Mouse (Mus musculus): ENCODE measurements around the gene Olfr1396.
"Not testable (repeated sequence)": the region's sequence is repeated elsewhere in the genome, so short reads cannot be mapped to it uniquely, and the experiment has no call there.

Gene Olfr1396

DNA sequence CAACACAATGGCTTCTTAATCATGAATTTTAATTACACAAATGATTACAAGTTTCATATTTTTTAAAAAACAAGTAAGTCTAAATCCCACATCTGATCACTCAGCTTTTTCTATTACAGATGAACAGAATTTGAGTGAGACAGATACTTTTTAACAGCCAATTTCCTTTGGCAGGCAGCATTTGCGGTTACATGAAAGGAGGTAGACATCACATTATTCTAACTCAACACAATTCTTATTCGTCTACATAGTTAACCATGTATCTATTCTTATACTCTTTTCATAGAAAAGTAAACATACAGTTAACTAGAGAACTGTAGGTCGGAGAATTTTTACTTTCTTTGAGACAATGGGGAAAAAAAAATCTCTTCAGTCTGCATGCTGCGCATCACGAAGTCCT lies 24.1 kb downstream of the Olfr1396 start:
- DNase-seq (ENCODE audit: low read depth, low spot score), result no peak

DNA sequence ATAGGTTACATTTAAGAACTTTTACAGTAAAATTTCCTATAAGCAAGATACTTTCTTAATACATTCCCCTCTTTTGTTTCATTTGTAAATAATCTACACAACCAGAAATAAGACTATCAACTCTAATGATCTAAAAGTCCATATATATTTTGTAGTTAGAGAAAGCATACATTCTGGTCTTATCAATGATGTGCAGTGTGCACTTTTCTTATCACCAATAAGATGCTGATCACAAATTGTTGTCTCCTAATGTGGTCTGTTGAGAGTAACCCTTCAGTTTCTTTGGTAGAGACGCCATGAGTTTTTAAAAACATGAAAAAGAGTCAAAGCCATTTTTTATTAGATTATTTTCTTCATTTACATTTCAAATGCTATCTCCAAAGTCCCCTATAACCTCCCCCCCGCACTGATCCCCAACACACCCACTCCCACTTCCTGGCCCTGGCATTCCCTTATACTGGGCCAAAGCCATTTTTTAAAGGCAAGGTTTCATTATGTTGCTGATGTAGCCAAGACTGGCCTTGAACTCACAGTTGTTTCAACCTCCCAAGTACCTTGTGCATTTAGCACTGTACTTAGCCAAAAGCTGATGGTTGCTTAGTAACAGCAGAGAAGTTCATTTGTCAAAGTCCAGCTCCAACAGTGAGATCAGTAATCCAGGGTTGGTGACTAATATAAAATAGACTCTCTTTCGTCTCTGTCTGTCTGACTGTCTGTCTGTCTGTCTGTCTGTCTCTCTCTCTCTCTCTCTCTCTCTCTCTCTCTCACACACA lies 24.8 kb downstream of the Olfr1396 start:
- no peak for DNase-seq (ENCODE audit: low read depth, low spot score)

DNA sequence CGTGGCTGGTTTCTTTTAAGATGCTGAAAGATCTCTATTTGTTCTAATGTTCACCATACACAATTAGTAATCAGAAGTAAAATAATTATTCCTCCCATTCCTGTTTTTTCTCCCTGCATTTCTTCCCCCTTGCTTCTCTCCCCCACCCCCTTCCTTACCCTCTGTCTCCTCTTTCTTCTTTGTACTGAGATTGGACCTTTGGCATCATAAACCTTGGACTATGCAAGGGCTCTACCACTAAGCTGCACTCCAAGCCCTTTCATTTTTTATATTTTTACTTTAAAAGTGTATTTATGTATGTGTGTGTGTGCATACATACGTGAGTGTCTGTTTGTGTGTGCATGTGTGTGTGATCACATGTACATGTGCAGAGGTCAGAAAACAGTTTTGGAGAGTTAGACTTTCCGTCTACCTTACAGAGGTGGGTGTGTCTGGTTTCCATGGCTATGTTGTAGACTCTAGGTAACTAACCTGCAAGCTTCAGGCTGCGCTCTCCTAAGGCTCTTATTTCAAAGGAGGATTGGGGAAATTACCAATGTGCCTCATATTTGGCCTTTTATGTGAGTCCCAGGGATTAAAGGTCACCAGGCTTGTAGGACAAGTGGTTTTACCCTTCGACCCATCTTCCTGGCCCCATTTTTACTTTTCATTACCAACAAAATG lies 25.6 kb downstream of the Olfr1396 start:
- no peak for DNase-seq (ENCODE audit: low read depth, low spot score)

DNA sequence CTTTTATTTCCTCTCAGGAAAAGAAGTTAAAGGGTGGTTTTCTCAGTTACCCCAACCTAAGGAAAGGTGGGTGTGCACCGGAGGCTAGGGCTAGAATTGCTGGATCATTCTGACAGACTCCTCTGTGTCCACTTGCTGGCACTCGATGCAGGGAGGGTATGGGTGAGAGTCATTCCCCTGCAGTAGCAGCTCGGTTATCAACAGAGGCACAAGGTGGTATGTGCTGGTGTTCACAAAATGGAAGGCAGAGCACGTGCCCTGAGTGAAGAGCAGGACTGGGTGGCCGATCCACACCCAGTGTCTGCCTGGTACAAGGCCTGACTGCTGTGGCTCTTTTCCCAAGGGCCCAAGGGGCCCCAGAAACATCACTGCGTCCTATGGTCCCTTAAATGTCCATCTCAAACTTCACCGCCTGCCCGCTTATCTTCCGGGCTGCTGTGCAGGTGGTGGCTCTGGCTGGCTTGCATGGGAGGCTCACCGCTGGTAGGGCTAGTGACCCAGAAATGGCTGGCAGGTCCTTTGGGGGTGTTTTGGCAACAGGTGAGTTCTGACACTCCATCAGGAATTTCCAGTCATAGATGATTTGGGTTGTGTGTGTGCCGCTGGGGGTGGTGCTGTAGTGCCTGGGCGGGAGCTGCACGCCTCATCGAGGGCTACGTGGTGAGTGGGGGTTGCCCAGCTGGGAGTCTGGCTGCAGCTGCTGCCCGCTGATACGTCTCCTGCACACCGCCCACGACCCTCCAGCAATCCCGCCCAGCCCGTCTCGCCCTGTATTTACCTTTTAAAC lies 26.7 kb downstream of the Olfr1396 start:
- no peak for DNase-seq (ENCODE audit: low read depth, low spot score)

DNA sequence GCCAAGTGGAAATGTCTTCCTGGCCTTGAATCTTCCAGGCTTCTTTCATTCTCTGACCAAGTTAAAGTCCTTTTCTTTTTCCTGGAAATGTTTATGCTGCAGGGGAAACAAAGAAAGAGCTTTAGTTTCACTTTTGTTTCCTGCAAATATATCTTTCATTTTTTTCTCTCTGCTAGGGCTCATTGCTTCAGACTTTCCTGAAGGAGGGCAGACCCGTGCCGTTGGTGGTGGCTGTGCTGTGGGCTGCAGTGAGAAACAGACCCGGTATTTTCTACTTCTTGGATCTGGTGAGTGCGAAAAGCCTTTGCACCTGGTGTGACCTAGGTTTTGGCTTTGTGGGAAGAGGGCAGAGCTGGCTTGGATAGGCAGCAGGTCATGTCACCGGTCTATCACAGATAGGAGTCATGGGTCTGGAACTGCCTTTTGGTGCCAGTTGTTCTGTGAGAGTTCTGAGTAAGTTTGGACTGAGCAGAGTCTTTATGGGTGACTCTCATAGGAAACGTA lies 27.8 kb downstream of the Olfr1396 start:
- DNase-seq (ENCODE audit: low read depth, low spot score), result no peak

DNA sequence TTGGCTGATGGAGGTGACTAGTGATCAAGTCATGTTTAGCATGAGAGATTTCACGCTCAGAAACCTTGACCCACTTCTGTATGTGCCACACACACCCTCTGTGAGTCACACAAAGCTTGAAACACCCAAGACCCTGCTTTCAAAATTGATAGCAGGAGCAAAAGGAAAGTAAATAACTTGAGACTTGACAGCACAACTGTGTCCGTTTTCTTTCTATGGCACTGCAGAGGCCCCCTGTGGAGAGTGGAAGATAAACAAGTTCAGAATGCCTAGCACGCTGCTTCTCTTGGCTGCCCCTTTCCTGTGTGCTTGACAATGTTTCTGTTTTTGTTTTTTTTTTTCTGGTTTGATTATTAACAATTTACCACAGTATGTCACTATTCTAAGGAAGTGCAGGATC lies 29.8 kb downstream of the Olfr1396 start:
- DNase-seq (ENCODE audit: low read depth, low spot score), result no peak

DNA sequence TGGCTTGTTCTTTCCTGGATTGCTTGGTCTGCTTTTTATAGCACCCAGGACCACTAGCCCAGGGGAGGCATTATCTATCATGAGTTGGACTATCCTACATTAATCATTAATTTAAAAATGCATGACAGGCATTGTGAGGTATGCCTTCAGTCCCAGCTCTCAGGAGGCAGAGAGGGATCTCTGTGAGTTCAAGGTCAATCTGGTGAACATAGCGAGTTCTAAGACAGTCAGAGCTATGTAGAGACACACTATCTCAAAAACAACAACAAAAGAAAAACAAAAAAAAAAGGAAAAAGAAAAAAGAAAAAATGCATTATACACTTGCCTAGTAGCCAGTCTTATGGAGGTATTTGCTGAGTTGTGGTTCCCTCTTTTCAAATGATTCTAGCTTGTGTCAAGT lies 30.3 kb downstream of the Olfr1396 start:
- DNase-seq (ENCODE audit: low read depth, low spot score), result no peak

DNA sequence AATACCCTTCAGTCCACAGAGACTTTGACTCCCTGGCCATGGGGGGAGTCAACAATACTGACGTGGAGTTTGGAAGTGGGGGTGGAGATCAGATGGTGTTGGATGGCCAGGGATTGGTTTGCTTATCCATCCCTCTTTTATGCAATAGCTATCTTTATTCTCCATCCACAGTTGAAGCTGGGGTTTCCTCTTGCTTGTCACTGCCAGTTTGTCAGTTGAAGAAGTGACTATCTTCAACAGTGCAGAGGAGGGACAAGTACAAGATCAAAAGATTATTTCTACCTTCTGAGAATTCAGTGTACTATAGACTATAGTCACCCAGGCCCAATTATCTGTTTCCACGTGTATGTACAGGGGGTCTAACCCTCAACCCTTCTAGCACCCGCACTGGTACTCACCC lies 30.9 kb downstream of the Olfr1396 start:
- no peak for DNase-seq (ENCODE audit: low read depth, low spot score)

DNA sequence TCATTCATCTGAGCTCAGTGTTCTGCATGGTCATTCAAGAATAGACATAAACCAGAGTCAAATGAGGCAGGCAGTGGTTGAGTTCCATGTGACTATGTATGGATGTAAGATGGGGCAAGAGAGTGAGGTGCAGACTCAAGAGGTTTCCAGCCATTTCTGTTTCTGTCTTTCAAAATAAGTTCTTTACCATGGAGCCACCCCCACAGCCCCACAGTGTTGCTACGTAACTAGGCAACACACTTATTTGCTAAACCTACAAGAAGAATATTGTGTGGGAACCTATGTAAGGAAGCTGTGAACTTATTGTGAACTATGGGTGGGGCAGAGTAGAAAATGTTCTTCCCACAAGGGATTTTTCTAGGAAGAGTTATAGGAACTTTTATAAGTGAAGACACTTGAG lies 31.5 kb downstream of the Olfr1396 start:
- DNase-seq (ENCODE audit: low read depth, low spot score), result no peak

DNA sequence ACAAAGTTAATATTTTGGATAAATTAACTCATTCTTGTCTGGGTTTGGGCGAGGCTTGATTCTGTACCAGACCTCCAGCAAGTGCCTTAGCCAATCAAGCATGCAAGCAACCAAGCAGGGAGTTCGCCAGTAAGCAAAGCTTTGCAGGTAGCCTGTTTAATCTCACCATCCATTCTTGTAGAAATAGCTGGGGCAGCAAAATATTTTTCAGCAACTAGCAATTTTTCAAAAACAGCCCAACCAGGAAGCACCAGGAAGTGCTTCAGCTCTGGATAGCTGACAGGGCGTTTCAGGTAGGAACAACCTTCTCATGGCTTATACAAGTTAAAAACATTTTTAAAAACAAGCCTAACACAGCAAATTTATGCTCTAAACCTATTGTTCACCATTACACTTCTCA lies 32.8 kb downstream of the Olfr1396 start:
- no peak for DNase-seq (ENCODE audit: low read depth, low spot score)

DNA sequence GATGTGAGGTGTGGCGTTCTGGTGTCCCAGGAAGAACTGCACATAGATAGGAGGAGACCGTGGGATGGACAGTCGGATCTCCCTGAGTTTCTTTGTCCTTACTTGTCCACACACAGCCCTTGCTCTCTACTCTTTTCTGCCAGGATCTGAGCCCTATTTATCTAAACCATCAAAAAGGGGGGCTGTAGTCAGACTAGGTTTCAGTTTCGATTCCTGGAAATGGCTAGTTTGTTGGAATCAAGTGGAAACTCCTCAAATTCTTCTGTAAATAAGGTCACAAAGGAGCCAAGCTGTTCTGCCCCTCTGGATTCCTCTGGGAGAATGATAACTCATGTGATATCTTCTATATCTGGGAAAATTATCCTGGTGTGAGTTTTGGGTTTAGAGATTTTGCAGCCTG lies 33.3 kb downstream of the Olfr1396 start:
- DNase-seq (ENCODE audit: low read depth, low spot score), result no peak

DNA sequence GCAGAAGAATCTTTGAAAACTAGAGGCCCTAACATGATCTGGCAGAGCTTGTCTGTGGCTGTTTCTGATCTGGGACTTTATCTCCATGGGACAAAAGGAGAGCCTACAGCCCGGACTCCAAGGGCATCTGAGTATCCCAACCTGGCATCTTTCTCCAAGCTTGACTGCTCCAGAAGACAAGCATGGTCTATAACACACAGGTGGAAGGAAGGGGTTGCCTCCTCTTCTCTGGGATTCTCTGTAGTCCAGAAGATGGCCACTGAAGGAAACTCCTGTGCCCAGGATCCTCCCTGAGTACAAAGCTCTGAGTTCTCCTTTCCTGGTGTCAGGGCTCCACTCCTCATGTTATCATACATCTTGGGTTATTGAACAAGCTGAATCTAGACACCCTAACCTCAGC lies 34.0 kb downstream of the Olfr1396 start:
- DNase-seq (ENCODE audit: low read depth, low spot score), result no peak

DNA sequence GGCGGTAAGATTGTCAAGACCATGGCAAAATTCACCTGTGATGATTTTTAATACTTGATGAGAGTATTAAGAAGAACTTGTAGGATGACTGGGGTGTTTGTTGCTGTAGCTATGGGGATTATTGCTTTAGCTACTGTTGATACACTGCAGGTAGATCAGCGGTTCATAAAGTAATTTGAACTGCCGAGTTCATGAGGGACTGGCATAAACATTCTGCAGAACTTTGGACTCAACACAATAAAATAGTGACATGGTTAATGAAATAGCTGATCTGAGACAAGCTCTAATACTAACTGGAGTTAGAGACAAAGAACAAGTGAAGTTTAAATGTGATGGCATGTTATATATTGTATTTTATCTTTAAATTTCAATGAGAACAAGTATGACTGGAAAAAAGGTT lies 36.0 kb downstream of the Olfr1396 start:
- no peak for DNase-seq (ENCODE audit: low read depth, low spot score)

DNA sequence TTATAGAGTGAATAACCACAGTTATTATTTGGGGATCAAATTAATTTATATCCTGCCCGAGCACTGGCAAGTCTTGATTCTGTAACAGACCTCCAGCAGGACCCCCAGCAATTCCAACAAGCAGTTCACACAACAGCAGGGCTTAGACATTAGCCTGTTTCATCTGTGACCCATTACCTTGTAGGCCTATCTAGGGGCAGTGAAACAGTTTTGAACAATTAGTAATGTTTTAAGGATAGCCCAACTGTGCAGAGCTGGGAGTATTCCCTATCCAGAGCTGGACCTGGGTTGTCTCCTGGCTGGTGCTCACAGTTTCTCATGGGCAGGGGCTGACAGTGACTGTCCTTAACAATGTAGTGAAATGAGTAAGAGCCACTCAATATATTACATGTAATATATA lies 37.7 kb downstream of the Olfr1396 start:
- no peak for DNase-seq (ENCODE audit: low read depth, low spot score)

DNA sequence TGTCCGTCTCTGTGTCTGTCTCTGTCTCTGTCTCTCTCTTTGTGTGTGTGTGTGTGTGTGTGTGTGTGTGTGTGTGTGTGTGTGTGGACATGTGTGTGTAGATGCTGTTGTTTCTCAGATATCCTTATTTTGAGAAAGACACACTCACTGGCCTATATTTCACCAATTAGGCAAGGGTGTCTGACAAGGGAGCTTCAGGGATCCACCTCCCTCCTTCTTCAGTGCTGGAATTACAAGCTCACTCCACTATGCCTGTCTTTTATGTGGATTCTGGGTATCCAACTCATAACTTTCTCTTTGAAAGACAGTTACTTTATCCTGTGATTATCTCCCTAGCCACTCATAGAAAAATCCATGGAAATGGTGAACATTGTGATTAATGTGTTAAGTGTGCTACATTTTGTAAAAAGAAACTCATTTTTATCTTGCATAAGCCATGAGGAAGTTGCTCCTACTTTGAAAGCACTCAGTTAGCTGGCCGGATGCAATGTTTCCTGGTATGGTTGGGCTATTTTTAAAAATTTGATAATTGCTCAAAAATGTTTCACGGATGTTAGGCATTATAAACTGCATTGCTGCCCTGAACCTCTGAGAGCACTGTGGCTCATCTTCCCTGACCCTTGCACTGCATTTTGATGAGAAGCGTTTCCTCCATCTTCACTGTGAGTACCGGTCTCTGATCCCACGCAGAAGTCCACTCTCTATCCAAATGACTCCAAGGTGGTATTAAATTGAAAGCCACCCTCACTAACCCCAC lies 38.5 kb downstream of the Olfr1396 start, which contains the start of gene Ifi47:
Gene Ifi47, plus strand, starts transcription at position 587 of the 757 bp plus-strand sequence.
- DNase-seq (ENCODE audit: low read depth, low spot score), result not testable (repeated sequence)

DNA sequence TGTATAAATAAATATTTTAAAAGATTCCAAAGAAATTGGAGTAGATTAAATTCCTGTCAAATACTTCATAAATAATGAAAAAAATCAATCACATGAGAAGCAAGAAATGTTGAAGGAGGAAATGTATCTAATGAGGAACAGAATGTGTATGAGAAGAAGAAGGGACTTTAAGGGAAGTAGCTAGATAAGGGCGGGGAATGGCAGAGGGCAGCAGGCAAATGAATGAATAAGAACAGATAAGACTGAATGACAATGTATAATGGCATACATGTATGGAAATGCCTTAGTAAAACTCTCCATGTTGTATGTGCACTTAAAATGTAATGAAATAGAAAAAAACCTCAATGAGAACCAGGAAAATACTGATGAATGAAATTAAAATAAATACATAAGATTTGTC lies 46.3 kb downstream of the Olfr1396 start:
- no peak for DNase-seq (ENCODE audit: low read depth, low spot score)

DNA sequence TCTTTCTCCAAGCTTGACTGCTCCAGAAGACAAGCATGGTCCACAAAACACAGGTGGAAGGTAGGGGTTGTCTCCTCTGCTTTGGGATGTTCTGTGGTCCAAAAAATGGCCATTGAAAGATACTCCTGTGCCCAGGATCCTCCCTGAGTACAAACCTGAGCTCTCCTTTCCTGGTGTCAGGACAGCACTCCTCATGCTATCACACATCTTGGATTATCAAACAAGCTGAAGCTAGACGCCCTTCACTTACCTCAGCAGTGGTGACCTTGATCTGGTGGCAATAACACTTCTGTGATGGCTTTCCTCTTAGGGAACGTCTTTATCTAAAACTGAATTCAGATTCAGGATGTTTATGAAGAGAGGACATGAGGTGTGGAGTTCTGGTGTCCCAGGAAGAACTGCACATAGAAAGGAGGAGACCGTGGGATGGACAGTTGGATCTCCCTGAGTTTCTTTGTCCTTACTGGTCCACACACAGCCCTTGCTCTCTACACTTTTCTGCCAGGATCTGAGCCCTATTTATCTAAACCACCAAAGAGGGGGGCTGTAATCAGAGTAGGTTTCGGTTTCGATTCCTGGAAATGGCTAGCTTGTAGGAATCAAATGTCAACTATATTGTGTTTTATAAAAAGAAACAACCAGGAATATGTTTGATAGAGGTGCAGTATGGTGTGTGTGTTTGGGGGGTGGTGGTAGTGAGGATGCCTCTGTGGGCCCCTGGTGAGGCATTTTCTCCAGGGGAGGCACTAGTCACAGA lies 50.8 kb downstream of the Olfr1396 start, which contains the start of gene Tgtp2:
Gene Tgtp2, minus strand, starts transcription at position 494 of the 757 bp plus-strand sequence.
- not testable (repeated sequence) for DNase-seq (ENCODE audit: low read depth, low spot score)

DNA sequence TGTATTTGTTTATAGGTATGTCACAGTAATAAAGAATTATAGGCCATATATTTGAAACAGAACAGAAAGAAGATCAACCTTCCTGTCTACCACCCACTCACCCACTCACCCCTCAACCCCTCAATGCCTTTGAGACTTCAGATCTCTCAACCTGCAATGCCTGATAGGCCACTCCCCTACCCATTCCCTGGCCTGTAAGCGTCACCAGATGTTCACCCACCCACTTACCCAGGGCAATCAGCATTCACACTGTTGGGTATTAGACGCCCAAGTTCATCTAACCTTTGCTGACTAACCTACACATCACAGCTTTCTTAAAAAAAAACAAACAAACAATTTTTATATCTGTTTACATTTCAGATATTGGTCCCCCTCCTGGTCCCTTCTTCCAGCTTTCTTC lies 52.8 kb downstream of the Olfr1396 start:
- not testable (repeated sequence) for DNase-seq (ENCODE audit: low read depth, low spot score)

DNA sequence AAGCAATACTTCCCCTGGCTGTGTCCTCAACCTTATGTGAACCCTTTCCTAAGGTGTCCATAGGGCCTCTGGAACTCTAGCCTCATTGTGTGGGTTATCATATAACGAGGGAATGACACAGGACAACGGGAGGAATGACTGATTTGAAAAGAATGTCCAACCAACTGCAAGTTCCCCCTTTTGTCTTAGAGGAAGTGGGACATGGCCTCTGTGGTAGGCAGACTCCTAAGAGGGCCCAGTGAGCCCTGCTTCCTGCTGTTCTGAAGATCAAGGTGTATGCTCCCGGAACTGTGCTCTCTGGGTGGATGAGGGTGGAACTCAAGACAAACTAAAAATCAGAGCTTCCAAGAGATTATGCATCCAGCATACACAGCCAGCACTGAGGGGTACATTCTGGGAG lies 54.6 kb downstream of the Olfr1396 start:
- DNase-seq (ENCODE audit: low read depth, low spot score), result not testable (repeated sequence)
